Mouse (Mus musculus) cerebellum, postnatal 4 days (tissue): ENCODE data around the gene Eif3c.

Experiments
- DNase-seq, 2 experiments: peaks; one replicate each; pipeline ENCODE4 v3.0.0; 2022; ENCODE audit warnings: low spot score in 2 of 2, mixed read lengths in 1 of 2

Eif3c gene

GRCm38 (mm10) chr7:126554796-126555195, 11.4 kb downstream of the Eif3c start:
- DNase-seq = no peak

DNA sequence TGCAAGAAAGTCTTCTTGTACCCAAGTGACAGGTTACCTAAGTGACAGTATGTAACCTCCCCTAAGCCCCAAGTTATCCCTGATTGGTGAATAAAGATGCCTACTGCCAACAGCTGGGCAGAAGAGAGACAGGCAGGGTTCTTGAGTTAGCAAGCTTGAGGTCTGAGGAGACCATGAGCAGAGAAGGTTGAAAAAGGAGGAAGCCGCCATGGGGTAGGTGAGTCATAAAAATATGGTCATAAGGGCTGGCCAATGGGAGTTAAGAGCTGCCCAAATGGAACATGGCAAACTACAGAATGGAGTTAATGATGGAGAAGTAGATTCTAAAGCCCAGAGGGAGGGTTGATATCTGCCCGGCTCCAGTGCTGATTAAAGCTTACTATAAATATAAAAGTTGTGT, 20.6 kb downstream of the Eif3c start:
- DNase-seq = no peak

- no peak for DNase-seq
These were observed 24.6 kb downstream of the Eif3c start for GRCm38 (mm10) chr7:126541661-126542060.

- DNase-seq = no peak
These were observed 28.2 kb downstream of the Eif3c start for GRCm38 (mm10) chr7:126537820-126538585.

DNA sequence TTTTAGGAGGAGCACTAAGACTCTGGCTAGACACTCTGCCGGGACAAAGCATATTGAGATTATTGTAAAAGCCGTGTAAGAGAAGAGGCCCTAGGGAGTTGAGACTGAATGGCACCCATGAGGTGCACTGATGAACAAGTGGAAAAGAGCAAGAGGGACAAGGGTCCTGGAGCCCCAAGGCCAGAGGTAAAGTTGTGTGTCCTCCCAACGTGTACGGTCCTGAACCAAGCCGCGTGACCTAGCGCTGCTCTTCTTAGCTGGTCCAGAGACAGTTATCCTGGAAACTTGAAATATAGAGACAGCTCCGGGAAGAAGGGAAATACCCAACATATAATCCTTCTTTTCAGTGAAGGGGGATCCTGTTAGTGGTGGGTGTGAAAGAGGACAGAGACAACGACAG, 29.7 kb downstream of the Eif3c start:
- DNase-seq = no peak

DNA sequence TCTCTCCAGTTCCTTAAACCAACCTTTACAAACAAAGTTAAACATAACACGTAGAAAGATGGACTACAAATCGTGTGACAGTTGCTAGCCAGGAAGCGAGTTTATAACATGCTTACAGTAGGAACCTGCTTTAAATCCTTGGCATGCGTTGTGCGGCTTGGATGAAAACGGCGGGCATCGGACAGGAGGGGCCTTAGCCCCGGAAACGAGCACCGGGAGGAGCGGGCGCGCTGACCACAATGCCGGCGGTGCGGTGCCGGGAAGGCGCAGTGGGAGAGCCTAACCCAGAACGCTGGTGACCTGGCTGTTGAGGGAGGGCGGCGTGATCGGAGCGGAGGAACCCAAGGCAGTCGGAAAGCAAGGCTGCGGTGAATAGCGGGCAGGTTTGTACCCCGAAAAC, 30.4 kb downstream of the Eif3c start:
- no peak for DNase-seq

DNA sequence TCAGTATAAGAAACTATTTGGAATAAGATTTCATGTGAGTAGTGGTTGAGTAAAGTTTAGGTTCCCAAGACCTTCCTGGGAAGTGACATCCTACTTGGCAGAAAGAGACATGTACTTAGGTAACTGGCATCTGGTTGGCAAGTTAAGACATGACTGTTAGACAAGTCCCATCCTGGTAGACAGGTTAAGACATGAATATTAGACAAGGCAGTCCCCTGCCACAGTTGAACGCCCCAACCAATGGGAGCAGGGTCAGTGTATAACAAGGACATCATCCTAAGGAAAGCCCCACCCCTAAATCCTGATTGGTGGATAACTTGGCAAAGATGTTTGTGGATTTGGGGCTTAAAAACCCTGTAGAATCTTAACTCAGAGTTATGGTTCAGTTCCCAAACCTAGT, 32.8 kb downstream of the Eif3c start:
- no peak for DNase-seq

DNA sequence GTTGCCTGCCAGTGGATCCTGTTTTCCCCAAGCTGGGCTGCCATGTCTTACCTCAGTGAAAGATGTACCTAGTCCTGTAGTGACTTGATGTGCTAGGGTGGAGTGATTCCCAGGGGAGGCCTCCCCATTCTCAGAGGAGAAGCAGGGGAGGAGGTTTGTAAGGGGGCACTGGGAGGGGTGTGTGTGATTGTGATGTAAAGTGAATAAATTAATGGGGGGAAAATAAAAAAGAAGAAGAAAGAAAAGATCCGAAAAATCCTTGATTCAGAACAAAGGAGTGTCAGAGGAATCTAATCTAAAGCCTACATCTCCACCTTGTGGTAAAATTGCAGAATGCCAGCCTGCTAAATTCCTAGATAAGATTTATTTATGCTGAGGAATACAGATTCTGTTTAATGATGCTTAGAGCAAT, 38.0 kb downstream of the Eif3c start:
- peak in 1 of 2 experiments; percentile 35 for DNase-seq

DNA sequence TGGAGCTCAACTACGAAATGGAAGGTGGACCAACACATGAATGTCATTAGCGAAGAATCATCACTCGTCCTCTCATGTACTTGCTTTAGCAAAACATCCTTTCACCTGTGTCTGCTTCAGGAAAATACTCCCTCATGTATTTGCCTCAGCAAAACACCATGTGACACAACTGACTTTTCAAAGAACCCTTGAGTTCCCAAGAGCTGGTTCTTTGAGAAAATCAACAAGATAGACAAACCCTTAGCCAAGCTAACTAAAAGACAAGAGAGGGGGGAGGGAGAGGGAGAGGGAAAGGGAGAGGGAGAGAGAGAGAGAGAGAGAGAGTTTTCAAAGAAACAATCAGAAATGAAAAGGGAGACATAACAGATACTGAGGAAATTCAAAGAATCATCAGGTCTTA, 42.9 kb downstream of the Eif3c start:
- no peak for DNase-seq

DNA sequence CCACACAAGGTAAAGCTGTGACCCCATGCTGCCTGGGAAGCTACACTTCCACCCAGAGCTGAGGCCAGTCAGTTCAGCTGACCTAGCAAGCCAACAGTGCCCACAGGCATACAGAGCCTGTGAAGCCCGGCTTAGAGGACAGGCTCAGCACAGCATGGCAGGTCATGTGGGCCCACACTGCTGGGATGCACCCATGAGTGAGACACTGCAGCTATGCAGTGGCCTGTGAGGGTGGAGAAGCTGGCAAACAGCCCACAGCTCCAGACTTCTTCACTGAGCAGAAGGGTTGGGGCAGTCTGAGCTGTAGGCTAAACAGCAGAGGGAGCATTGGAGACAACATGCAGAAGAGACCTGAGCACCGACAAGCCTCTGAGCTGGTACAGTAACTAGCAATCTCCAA, 46.7 kb downstream of the Eif3c start:
- peak in 1 of 2 experiments; percentile 18 for DNase-seq

DNA sequence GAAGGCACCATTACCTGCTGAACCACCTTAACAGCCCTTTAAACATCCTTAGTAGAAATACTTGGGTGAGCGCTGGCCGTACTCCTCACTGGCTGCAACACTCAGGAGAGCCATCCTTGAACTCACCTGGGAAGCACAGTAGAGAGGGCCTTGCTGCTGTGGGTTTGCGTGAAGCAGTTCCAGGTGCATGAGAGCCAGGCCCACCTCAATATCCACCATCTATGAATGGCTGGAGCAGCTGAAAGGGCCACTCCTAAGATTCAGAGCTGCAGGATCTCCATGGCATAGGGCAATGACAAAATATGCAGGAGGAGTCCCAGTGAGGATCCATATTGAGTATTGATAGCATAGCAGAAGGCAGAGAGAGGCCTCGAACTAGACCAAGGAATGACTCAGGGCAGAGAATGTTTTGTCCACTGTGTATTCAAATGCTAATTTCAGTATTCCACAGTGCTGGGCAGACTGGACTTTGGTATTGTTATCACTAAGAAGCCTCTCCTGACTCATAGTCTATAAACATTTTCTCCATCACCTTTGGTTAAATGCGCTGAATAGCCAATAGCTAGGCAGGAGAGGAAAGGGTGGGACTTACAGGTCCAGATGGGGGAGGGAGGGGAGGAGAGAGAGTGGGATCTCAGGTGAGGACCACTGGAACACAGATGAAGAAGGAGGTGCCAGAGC, 47.8 kb downstream of the Eif3c start:
- no peak for DNase-seq

GRCm38 (mm10) chr7:126511287-126511686, 54.9 kb downstream of the Eif3c start:
- no peak for DNase-seq

- DNase-seq = no peak
These were observed 59.0 kb downstream of the Eif3c start for GRCm38 (mm10) chr7:126507126-126507778.

DNA sequence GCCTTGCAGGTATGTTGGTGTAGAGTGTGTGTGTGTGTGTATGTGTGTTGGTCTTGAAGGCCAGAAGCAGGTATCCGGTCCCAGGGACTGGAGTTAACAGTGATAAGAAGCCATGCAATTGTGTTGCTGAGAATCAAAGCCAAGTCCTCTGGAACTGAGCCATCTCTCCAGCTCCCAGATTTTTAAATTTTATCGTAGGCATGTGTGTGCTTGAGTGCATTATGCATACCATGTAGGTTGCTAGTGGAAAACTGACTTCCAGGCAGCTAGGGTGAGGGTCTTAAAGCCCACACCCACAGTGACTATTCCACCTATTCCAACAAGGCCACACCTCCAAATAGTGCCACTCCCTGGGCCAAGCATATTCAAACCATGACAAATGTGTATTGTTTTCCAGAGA, 61.3 kb downstream of the Eif3c start:
- no peak for DNase-seq

DNA sequence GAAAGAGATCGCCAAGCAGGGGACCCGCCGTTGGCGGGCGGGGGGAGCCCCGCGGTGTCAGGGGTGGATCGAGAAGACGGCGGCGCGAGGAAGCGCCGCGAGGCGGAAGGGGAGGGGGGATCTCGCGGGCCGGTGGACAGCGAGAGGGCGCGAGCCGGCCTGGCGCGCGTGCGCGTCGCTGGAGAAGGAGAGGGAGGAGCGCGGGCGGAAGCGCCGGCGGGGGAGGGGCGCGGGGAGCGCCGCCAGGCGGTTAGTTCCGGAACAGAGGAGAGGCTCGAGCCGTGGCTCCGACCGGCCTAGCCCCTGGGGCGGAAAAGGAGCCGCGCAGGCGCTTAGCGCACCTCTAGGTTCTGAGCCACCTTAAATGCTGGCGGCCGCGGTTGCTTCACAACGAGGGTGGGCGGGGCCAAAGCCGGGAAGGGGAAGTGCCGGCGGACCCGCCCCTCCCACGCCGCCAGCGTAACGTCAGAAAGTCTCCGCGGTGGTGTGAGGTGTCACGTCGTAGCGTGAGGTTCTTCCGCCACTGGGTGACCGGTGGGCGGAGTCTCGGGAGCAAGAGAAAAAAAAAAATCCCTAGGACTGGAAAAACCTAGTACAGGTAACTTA, 62.8 kb downstream of the Eif3c start, which contains the start of gene Atxn2l:
TSS of gene Atxn2l (minus strand) at position 165 of the 606 bp plus-strand sequence.
- peak; percentile 99 for DNase-seq

DNA sequence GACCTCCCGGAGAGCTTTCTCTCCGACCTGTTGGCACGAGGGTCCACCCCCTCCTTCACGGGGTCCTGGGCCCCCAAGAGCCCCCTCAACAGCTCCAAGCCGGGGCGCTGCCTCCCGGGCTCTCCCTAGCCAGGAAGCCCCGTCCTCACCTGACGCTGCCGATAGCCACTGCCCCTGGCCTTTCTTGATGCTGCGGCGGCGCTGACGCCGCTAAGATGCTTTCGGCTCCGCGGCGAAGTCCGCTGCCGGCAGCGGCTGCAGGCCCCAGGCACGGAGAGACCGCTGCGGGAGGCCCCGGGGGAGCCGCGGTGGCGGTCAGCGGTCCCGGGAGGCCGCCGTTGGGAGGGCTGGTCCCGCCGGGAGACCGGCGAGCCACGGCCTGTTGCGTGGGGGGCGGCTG, 63.5 kb downstream of the Eif3c start:
- no peak for DNase-seq

- DNase-seq = peak; percentile 86 to 94
These were observed 64.0 kb downstream of the Eif3c start for GRCm38 (mm10) chr7:126502023-126502741.

DNA sequence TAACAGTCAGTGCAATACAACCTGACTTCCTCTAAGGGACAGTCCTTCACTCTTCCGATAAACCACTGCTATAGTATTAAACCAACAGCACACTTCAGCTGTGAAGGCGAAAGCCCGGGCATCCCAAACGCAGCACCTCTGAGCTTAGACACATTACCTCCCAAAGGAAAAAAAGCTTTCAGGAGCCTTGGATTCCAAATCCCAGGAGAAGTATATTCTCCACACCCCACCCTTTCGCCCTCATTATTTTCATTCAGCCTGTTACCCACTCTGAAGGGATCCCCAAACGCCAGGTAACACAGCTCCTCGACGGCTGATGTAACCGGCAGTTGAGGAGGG, 64.6 kb downstream of the Eif3c start:
- no peak for DNase-seq

DNA sequence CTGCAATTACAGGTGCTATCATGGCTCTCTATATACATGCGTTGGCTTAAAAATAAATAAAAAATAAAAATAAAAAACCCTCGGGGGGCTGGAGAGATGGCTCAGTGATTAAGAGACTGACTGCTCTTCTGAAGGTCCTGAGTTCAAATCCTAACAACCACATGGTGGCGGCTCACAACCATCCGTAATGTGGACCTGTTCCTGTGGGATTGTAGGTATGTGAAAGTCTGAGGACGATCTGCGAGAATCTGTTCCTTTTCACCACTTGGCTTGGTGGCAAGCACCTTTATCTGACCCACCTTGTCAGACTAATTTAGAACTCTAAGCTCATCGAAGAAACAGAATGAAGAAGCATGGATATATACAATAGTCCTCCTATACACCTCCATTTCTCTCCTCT, 66.8 kb downstream of the Eif3c start:
- no peak for DNase-seq

DNA sequence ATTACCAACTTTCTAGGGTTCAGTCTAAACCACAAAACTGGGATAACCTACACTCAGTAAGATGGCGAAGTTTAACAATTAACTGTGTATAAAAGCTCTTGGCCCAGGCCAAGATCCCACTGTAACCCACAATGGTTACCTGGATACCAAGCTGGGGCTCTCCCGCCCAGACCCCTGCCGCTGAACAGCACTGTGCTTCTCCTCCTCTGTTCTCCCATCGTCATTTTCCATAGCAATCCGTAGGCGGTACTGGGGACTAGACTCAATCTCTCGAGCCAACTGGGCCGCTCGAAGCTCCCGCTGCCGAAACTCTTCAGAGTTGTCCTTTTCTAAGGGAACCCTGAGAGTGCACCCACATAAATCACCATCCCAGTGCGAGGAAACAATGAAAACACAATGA, 68.2 kb downstream of the Eif3c start:
- DNase-seq = no peak

DNA sequence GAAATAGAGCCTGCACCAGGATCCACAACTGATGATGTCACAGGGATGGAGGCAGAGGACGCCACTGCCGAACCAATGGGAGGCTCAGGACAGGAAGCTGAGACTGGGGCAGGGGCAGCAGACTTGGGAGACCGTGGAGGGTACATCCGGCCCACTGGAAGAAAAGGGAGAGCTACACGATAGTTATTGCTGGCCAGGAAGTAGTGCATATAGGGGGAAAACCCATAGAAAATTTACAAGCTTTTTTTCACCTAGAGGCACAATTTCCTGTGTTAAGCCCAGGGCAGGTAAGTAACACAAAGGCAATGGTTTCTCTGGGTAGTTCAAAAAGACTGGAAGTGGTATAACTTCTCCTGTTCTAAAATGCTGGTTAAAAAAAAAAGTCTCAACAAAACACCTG, 69.7 kb downstream of the Eif3c start:
- DNase-seq = no peak
